Mouse (Mus musculus) neural tube, embryonic 14.5 days (tissue): ENCODE results near the gene Smg6. TPM values are rescaled to one million over a fixed set of nuclear protein-coding genes. Genes with fewer than 3 reads are reported as not detected.

ENCODE experiments used
- ATAC-seq: fragments of 200-750 bp; cut with Nextera tagmentation; 2 replicates; pipeline ENCODE4 v1.8.0; 2017; ENCODE audit warnings: low read depth, mild to moderate bottlenecking, moderate TSS enrichment, moderate library complexity
- H3K27ac ChIP-seq: fragments of 300-500 bp; sonication (generic); 2 replicates; pipeline ENCODE4 v1.5.1; 2014; ENCODE audit warnings: low read depth, mild to moderate bottlenecking, control low read depth, low read length, moderate library complexity, mixed read lengths
- H3K27me3 ChIP-seq: fragments of 300-500 bp; sonication (generic); 2 replicates; pipeline ENCODE4 v1.6.1; 2014; ENCODE audit warnings: low read length; ENCODE audit not compliant: control insufficient read depth, insufficient read depth
- H3K36me3 ChIP-seq: fragments of 300-500 bp; sonication (generic); 2 replicates; pipeline ENCODE4 v1.6.1; 2014; ENCODE audit warnings: low read length, mixed read lengths; ENCODE audit not compliant: control insufficient read depth, insufficient read depth
- H3K4me1 ChIP-seq: fragments of 300-500 bp; sonication (generic); 2 replicates; pipeline ENCODE4 v1.6.1; 2014; ENCODE audit warnings: low read length; ENCODE audit not compliant: control insufficient read depth, insufficient read depth
- H3K4me2 ChIP-seq: fragments of 300-500 bp; sonication (generic); 2 replicates; pipeline ENCODE4 v1.6.1; 2014; ENCODE audit warnings: mild to moderate bottlenecking, low read depth, low read length, control low read depth
- H3K4me3 ChIP-seq: fragments of 300-500 bp; sonication (generic); 2 replicates; pipeline ENCODE4 v1.5.1; 2014; ENCODE audit warnings: low read depth, low read length, control low read depth, mixed read lengths
- H3K9ac ChIP-seq: fragments of 300-500 bp; sonication (generic); replicated peaks from 2 replicates; pipeline ENCODE4 v1.6.1; 2014; ENCODE audit warnings: low read depth, mild to moderate bottlenecking, control low read depth, low read length, mixed read lengths
- H3K9me3 ChIP-seq: fragments of 300-500 bp; sonication (generic); 2 replicates; pipeline ENCODE4 v1.6.1; 2016; ENCODE audit warnings: low read length; ENCODE audit not compliant: control insufficient read depth
- WGBS: fragments of 180-500 bp; shearing (Covaris S2); extraction: QIAGEN DNeasy Blood & Tissue Kit; methylation state at CpG from one replicate; pipeline ENCODE4 v1.1.7; 2014; 5-methylcytosine and 5-hydroxymethylcytosine counted together
- polyA plus RNA-seq: library from polyadenylated mRNA; unstranded; fragments of >200 nt; fragmentation: Nextera tagmentation; extraction: Ambion mirVana; gene quantifications from 2 replicates; pipeline ENCODE4 v1.2.1, GENCODE M21; 2014

Smg6 gene
- polyA plus RNA-seq, 1 experiment from 2014 or later, result 13.7 TPM

DNA sequence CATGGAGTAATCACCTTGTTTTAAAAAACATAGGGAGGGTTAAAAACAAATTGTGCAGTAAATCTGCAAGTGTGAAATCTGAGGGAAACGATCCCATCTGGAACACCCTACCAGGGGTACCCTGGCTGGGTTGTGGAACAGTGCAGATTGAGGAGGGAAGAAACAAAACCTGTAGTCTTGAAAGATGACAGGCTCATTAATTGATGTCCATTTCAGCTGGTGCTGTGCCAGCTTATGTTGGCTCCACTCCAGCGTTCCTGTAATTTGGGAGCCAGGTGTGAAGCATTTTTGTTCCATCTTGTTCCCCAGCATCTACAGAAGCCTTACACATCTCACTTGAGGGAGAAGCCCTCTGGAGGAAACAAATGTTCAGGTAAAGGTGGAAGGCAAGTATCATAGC is 153.0 kb downstream of the Smg6 start:
- Histone ChIP-seq H3K9me3 (no peaks in the 10 kb centered on the region), H3K4me2 (no peak overlapping the region), H3K27ac (no peak overlapping the region), H3K9ac (no peak overlapping the region), H3K27me3 (no peaks in the 10 kb centered on the region), H3K4me3 (no peak overlapping the region), H3K4me1 (no peaks in the 10 kb centered on the region), H3K36me3 (no peaks in the 10 kb centered on the region)
- WGBS, result 76% methylated on average over 2 of the region's 2 CpGs
- ATAC-seq, result no peak

DNA sequence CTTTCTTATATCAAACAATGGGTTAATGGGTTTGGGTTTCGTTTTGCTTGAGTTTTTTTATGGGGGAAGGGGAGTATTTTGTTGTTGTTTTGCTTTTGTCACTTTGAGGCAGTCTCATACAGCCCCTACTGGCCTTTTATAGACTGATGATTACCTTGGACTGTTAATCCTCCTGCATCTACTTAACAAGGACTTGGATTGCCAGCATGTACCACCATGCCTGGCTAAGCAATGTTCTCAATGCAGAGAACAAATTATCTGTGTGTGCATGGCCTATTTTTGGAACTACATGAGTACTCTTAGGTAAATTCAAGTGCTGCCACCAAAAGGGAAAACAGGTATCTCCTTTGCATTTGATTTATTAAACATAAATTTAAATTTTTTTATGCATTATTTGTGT is 157.4 kb downstream of the Smg6 start:
- H3K9ac ChIP-seq, result no peak overlapping the region
- 74% methylated on average over 1 of the region's 1 CpGs for WGBS
- H3K27ac ChIP-seq, result no peak overlapping the region
- H3K4me1 ChIP-seq, result no peaks in the 10 kb centered on the region
- no peak overlapping the region for H3K4me2 ChIP-seq
- no peak for ATAC-seq
- H3K27me3 ChIP-seq, result no peaks in the 10 kb centered on the region
- H3K36me3 ChIP-seq, result no peaks in the 10 kb centered on the region
- no peaks in the 10 kb centered on the region for H3K9me3 ChIP-seq
- no peak overlapping the region for H3K4me3 ChIP-seq

- Histone ChIP-seq H3K9me3 (no peaks in the 10 kb centered on the region), H3K36me3 (no peaks in the 10 kb centered on the region), H3K4me3 (no peak overlapping the region), H3K27me3 (no peaks in the 10 kb centered on the region), H3K9ac (no peak overlapping the region), H3K4me1 (peaks cover 9% of the 10 kb centered on the region), H3K27ac (0 out of 2 replicates have a peak overlapping the region, but pooled peaks have one; percentile 5), H3K4me2 (no peak overlapping the region)
- 62% methylated on average over 3 of the region's 3 CpGs for WGBS
- no peak for ATAC-seq
Observed at GRCm38 (mm10) chr11:75092159-75092558, 166.5 kb downstream of the Smg6 start.

- WGBS, result 41% methylated on average over 5 of the region's 5 CpGs
- Histone ChIP-seq H3K36me3 (no peaks in the 10 kb centered on the region; the same call in 1 of the 2 replicates), H3K9ac (no peak overlapping the region), H3K4me2 (no peak overlapping the region), H3K4me3 (no peak overlapping the region), H3K4me1 (peaks cover 9% of the 10 kb centered on the region), H3K9me3 (no peaks in the 10 kb centered on the region), H3K27me3 (no peaks in the 10 kb centered on the region), H3K27ac (no peak overlapping the region)
- peak; percentile 38; the same call in 1 of the 2 replicates for ATAC-seq
Observed at GRCm38 (mm10) chr11:75092656-75093055, 167.0 kb downstream of the Smg6 start.

DNA sequence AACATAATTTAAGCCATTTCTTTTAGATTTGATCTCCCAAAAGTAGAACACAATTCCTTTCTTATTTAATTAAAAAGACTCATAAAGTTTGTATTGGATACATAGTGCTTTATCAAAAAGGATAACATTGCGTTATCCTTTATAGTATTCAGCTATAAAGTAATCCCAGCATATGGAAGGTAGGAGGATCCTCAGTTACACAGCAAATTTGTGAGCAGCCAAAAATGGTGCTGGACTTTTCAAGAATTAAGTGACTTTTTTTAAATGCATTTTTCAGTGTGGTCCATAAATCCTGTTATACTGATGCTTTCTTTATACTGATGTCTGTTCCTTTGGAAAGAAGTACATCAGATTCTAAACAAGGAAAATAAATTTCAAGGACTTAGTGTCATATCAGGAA is 169.1 kb downstream of the Smg6 start:
- no peak overlapping the region for H3K27ac ChIP-seq
- H3K4me1 ChIP-seq, result peaks cover 9% of the 10 kb centered on the region
- 96% methylated on average over 1 of the region's 1 CpGs for WGBS

DNA sequence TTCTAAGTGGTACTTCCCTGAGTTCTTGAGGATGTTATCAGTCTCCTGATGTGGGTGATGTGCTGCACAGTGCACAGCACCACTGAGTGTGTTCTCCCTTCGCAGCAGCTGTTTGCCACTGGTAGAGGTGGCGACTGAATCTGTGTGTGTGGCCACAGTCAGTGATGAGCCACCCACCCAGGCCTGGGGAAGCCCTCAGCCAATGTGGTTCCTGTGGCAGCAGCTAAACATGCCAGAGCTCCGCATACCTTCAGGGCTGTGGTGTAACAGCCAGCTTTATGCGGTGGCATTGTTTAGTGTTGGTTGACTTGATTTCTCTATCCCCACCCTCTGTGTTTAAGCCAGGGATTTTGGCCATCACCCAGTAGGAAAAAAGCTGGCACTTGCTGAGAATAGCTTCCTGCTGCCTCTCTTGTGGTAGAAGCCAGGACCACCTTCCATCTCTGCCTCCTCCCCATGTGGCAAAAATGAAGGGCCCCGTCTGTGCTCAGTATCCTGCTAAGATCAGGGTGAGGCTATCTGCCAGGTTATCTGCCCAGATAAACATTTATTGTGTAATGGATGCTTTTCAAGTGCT is 177.2 kb downstream of the Smg6 start:
- Histone ChIP-seq H3K27ac (no peak overlapping the region), H3K4me3 (no peak overlapping the region), H3K9me3 (no peaks in the 10 kb centered on the region), H3K27me3 (no peaks in the 10 kb centered on the region), H3K36me3 (no peaks in the 10 kb centered on the region; the same call in 1 of the 2 replicates), H3K9ac (no peak overlapping the region), H3K4me2 (no peak overlapping the region), H3K4me1 (0 out of 2 replicates have a peak, but pooled peaks cover 4% of the 10 kb centered on the region)
- no peak for ATAC-seq
- WGBS, result 79% methylated on average over 5 of the region's 5 CpGs

More for the DNA sequence above, 169.1 kb downstream of the Smg6 start:
- Histone ChIP-seq H3K4me2 (no peak overlapping the region), H3K9ac (no peak overlapping the region), H3K27me3 (no peaks in the 10 kb centered on the region), H3K9me3 (no peaks in the 10 kb centered on the region), H3K36me3 (no peaks in the 10 kb centered on the region; the same call in 1 of the 2 replicates), H3K4me3 (no peak overlapping the region)
- no peak for ATAC-seq

DNA sequence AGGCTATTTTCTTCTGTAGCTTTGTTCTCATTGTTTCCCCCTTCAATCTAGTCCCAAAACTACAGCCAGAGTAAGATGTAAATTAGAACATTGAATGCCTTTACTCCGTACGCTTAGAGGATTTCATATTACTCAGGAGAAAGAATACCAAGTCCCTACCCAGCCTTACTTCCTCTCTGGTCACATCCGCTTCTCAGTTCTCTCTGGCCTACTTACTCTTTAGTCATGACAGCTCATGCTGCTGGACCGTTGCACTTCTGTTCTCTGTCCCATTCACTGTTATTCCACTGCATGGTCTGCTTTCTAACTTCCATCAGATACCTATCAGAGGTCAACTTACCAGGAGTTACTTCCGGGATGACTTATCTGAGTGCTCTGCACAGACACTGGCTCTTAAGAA is 181.0 kb downstream of the Smg6 start:
- 78% methylated on average over 5 of the region's 5 CpGs for WGBS

GRCm38 (mm10) chr11:75108909-75109308 is 183.3 kb downstream of the Smg6 start:
- H3K4me2 ChIP-seq, result no peak overlapping the region
- no peaks in the 10 kb centered on the region for H3K4me1 ChIP-seq
- no peak overlapping the region for H3K4me3 ChIP-seq
- ATAC-seq, result no peak
- no peak overlapping the region for H3K9ac ChIP-seq
- no peaks in the 10 kb centered on the region for H3K9me3 ChIP-seq
- H3K27ac ChIP-seq, result no peak overlapping the region
- H3K27me3 ChIP-seq, result no peaks in the 10 kb centered on the region
- no peaks in the 10 kb centered on the region for H3K36me3 ChIP-seq

More for the DNA sequence above, 181.0 kb downstream of the Smg6 start:
- 0 out of 2 replicates have a peak, but pooled peaks cover 4% of the 10 kb centered on the region for H3K4me1 ChIP-seq
- no peaks in the 10 kb centered on the region for H3K27me3 ChIP-seq
- H3K36me3 ChIP-seq, result no peaks in the 10 kb centered on the region
- ATAC-seq, result no peak
- H3K4me3 ChIP-seq, result no peak overlapping the region
- H3K4me2 ChIP-seq, result no peak overlapping the region
- H3K9me3 ChIP-seq, result no peaks in the 10 kb centered on the region
- no peak overlapping the region for H3K9ac ChIP-seq
- H3K27ac ChIP-seq, result no peak overlapping the region

DNA sequence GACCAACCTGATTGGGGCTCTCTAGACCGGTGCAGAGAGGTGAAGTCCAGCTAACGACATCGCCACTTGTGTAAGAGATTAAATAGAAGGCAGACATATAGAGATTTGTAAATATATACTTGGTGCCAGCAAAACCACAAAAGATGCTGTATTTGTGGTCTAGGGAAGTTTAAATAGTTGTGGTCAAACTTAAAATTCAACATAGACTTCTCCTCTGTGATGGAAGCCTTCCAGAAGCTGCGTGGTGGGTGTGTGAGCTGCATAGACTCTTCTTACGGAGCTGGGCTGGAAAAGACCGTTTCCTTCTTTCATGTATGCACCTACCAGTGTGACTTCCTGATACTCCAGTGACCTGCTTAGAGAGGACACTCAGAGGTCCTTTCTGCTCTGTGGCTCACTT is 190.8 kb downstream of the Smg6 start:
- WGBS, result 88% methylated on average over 6 of the region's 6 CpGs
- H3K4me2 ChIP-seq, result no peak overlapping the region
- ATAC-seq, result no peak

More for the DNA sequence above, 190.8 kb downstream of the Smg6 start:
- no peaks in the 10 kb centered on the region for H3K4me1 ChIP-seq
- H3K9ac ChIP-seq, result no peak overlapping the region
- no peak overlapping the region for H3K4me3 ChIP-seq
- no peaks in the 10 kb centered on the region for H3K27me3 ChIP-seq
- H3K9me3 ChIP-seq, result no peaks in the 10 kb centered on the region
- H3K27ac ChIP-seq, result no peak overlapping the region
- H3K36me3 ChIP-seq, result no peaks in the 10 kb centered on the region
